Mouse (Mus musculus) CH12.LX (cell line): ENCODE results near the gene Foxp1.

Experiments used
- CHD2 ChIP-seq: IDR thresholded peaks from 2 replicates; pipeline ENCODE4 v1.6.1; 2011; ENCODE audit warnings: low read length, improper control_type of control experiment
- CTCF ChIP-seq, 2 experiments: IDR thresholded peaks in 1 of 2; conservative IDR thresholded peaks in 1 of 2; 2 replicates each; pipeline ENCODE4 v1.5.1; 2011 to 2012; ENCODE audit warnings: low read depth in 2 of 2, low read length in 2 of 2, improper control_type of control experiment in 1 of 2, inconsistent platforms in 1 of 2, mild to moderate bottlenecking in 1 of 2, moderate library complexity in 1 of 2
- EP300 ChIP-seq: IDR thresholded peaks from 2 replicates; pipeline ENCODE4 v1.6.1; 2011; ENCODE audit warnings: low read length, improper control_type of control experiment
- GABPA ChIP-seq: IDR thresholded peaks from 2 replicates; pipeline ENCODE4 v1.6.1; 2012; ENCODE audit warnings: low read depth, low read length, improper control_type of control experiment, inconsistent platforms; ENCODE audit not compliant: insufficient replicate concordance
- MAX ChIP-seq: IDR thresholded peaks from 2 replicates; pipeline ENCODE4 v1.6.1; 2011; ENCODE audit warnings: low read length, improper control_type of control experiment
- MAZ ChIP-seq: IDR thresholded peaks from 2 replicates; pipeline ENCODE4 v1.6.1; 2012; ENCODE audit warnings: low read depth, mild to moderate bottlenecking, inconsistent platforms, low read length, improper control_type of control experiment, moderate library complexity
- MYC ChIP-seq: IDR thresholded peaks from 2 replicates; pipeline ENCODE4 v1.6.1; 2011; ENCODE audit warnings: low read depth, mild to moderate bottlenecking, improper control_type of control experiment, low read length
- NELFE ChIP-seq: IDR thresholded peaks from 2 replicates; pipeline ENCODE4 v1.6.1; 2011; ENCODE audit warnings: low read depth, low read length, improper control_type of control experiment
- POLR2A ChIP-seq: IDR thresholded peaks from 2 replicates; pipeline ENCODE4 v1.6.1; 2011; ENCODE audit warnings: low read depth, mild to moderate bottlenecking, improper control_type of control experiment, low read length
- RCOR1 ChIP-seq: conservative IDR thresholded peaks from 2 replicates; pipeline ENCODE4 v1.6.1; 2012; ENCODE audit warnings: low read depth, mild to moderate bottlenecking, inconsistent platforms, low read length, improper control_type of control experiment
- SMC3 ChIP-seq: IDR thresholded peaks from 2 replicates; pipeline ENCODE4 v1.6.1; 2011; ENCODE audit warnings: low read depth, low read length, improper control_type of control experiment
- UBTF ChIP-seq: IDR thresholded peaks from 2 replicates; pipeline ENCODE4 v1.6.1; 2012; ENCODE audit warnings: low read depth, mild to moderate bottlenecking, inconsistent platforms, low read length, improper control_type of control experiment, moderate library complexity

- TF ChIP-seq RCOR1 (no peak), MYC (no peak), POLR2A (no peak), CTCF (conservative IDR thresholded peaks at IDR 0.05 in 1 of 2, IDR thresholded peaks at IDR 0.05 in 1 of 2; ENCODE audit: low read depth in 2 of 2, low read length in 2 of 2) (no peak), CHD2 (no peak), NELFE (no peak), MAZ (no peak), GABPA (no peak), MAX (no peak), EP300 (no peak), UBTF (no peak), SMC3 (no peak)
Observed at GRCm38 (mm10) chr6:99500570-99501270, 21.8 kb downstream of the Foxp1 start.
